Mouse (Mus musculus) retina, postnatal 1 day (tissue): ENCODE data around the gene Col7a1.

Experiments
- DNase-seq: peaks from one replicate; pipeline ENCODE4 v3.0.0-alpha.2; 2012

Gene Col7a1

DNA sequence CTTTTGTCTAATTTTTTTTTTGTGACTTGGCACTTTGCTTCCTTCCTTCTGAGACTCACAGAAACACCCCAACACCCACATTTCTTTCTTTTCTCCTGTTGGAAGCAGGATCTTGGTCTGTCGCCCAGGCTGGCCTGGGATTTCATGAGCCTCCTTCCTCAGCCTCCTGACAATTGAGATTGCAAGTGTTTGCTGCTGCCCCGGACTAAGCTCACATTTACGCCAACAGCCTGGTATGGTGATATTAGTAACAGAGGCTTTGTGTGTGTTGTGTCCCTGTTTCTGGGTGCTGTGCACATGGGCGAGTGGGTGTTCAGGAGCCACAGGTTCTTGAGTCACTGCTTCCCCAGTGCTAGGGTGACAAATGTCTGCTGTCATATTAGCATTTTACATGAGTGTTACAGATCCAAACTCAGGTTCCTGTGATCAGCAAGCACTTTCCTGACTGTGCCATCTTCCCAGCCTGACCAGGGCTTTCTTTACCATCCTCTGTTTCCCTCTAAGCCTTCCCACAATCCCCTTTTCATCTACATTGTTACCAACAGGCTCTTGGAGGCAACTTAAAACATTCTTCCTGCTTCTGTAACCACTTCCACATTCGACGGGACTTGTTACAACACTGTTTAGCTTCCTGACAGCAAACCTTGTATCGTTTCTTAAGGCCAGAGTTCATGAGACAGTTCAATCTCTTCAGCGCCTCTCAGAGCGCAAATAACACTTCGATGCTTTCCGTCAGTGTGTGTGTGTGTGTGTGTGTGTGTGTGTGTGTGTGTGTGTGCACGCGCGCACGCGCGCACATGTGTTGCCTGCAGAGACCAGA is 69.7 kb downstream of the Col7a1 start:
- no peak for DNase-seq

DNA sequence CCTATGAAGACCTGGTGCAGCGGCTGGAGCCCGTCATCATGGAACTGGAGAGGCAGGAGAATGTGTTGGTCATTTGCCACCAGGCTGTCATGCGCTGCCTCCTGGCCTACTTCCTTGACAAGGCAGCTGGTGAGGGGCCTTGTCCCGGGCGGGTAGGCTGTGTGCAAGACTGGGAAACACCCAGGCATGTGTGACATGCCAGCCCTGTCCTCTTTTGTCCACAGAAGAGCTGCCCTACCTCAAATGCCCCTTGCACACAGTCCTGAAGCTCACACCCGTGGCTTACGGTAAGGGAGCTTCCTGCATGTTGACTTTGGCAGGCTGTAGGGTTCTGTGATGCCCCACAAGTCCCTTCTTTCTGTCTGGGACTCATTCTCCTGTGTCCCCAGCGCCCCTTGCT is 74.1 kb downstream of the Col7a1 start:
- no peak for DNase-seq

DNA sequence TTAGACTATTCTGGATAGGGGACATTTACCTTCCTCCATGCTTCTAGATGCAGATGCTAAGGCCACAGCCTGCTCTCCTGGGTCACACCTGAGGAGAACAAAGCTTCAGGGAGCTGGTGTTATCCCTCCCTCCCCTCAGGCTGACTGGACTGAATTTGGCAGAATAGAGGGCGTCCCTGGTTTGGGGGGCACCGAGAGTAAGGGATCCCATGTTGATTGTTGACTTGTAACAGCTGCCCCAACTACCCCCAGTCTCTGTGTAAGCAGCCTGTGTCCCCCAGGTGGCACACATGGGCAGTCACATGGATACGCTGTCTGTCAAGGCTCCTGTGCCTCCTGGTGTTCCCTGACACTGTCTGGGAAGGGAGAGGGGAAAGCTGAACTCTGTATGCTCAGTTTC is 75.0 kb downstream of the Col7a1 start:
- DNase-seq, result no peak

DNA sequence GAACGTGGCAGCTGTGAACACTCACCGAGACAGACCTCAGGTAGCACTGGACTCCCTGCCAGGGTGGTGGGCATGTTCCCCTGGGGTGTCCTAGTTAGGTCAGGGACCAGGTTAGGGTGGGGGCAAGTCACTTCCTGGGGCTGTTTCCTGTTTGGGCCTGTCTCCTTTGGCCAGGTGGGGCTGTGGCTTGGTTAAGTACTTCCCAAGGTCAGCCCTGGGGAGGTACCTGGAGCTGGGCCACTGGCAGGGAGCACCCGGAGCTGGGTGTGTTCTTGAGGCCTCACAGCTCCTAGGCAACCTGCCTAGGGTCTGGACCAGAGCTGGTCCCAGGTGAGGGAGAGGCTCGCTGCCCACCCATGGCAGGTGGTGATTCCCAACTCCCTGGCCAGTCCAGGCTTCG is 75.5 kb downstream of the Col7a1 start:
- DNase-seq, result no peak

DNA sequence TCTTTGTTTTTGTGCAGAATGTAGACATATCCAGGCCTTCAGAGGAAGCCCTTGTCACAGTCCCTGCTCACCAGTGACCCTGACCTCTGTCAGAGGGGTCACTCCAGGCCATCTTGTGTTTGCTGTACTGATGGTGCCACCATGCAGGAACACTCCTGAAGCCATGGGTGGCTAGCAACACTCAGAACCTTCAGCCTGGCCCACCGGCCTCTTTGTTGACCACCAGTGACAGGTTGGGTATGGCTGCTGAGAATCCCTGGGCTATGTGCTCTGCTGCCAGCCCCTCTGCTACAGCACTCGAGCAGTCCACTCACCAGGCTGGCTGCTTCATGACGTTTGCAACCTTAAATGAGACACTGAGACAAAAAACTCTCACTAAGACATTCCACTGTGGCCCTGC is 76.9 kb downstream of the Col7a1 start:
- DNase-seq, result no peak

DNA sequence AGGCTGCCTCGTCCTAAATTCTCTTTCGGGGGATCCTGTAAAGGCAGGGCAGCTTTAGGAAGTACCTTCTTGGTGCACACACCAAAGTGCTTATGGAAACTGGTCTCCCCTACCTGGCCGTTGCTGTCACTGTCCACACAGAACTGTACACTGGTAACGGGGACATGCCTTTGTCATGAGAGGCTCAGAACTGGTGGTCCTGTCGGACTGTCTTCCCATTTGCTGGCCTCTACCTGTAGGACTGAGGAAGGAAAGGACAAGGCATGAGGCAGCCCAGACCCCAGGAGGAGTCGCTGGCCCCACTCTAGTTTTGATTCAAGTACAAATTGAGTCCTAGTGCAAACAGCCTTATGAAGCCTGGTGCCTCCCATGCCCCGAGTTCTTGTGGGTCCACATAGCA is 77.6 kb downstream of the Col7a1 start:
- DNase-seq, result no peak

DNA sequence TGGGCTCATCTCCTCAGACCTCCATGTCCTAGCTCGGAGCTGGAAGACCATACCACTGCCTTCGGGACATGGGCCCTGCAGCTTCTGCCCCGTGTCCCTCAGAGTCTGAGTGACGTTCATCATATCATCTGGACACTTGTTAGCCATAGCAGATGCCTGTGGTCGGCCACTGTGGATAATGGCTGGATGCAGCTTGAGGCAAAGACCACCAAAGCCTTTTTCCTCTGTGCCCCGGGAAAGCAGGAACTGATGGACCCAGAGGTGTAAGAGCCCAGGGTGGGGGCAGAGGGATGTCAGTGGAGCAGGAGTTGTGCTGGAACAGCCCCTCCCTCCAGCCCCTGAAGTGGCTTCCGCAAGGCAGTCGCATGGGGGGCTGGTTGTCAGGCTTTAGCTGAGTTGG is 78.3 kb downstream of the Col7a1 start:
- no peak for DNase-seq

DNA sequence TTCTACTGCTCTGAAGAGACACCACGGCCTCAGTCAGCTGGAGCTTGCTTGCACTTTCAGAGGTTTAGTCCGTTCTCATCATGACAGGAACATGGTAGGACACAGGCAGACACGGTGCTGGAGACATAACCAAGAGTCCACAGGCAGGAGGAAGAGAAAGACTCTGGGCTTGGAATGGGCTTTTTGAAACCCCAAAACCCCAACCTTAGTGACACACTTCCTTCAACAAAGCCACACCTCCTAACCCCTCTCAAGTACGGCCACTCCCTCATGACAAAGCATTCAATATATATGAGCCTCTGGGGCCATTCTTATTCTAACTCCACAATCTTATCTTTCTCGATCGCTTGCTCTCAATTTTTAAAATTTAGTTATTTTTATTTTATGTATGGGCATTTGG is 79.0 kb downstream of the Col7a1 start:
- DNase-seq, result no peak
